Mouse (Mus musculus) forebrain, embryonic 16.5 days (tissue): ENCODE measurements at regions not wholly inside any gene's neighbourhood (a gene's known extent, or its start where the extent isn't known, plus 50 kb on each side); places are given as distances from the start of the nearest gene placed in this dataset.

Experiments
- ATAC-seq: fragments of 200-750 bp; cut with Nextera tagmentation; 2 replicates; pipeline ENCODE4 v1.8.0; 2017; ENCODE audit warnings: mild to moderate bottlenecking, moderate library complexity
- H3K27ac ChIP-seq: fragments of 300-500 bp; sonication (generic); 2 replicates; pipeline ENCODE4 v1.5.1; 2014; ENCODE audit warnings: low read length, control low read depth
- H3K27me3 ChIP-seq: fragments of 300-500 bp; sonication (generic); replicated peaks from 2 replicates; pipeline ENCODE4 v1.6.1; 2014; ENCODE audit warnings: low read length; ENCODE audit not compliant: control insufficient read depth, insufficient read depth
- H3K36me3 ChIP-seq: fragments of 300-500 bp; sonication (generic); 2 replicates; pipeline ENCODE4 v1.6.1; 2014; ENCODE audit not compliant: control insufficient read depth, insufficient read depth
- H3K4me1 ChIP-seq: fragments of 300-500 bp; sonication (generic); replicated peaks from 2 replicates; pipeline ENCODE4 v1.6.1; 2014; ENCODE audit warnings: low read length; ENCODE audit not compliant: control insufficient read depth, insufficient read depth
- H3K4me2 ChIP-seq: fragments of 300-500 bp; sonication (generic); 2 replicates; pipeline ENCODE4 v1.6.1; 2014; ENCODE audit warnings: mild to moderate bottlenecking, low read length, control low read depth
- H3K4me3 ChIP-seq: fragments of 300-500 bp; sonication (generic); replicated peaks from 2 replicates; pipeline ENCODE4 v1.5.1; 2014; ENCODE audit warnings: mild to moderate bottlenecking, low read length, control low read depth
- H3K9ac ChIP-seq: fragments of 300-500 bp; sonication (generic); replicated peaks from 2 replicates; pipeline ENCODE4 v1.6.1; 2014; ENCODE audit warnings: low read depth, low read length, control low read depth
- H3K9me3 ChIP-seq: fragments of 300-500 bp; sonication (generic); 2 replicates; pipeline ENCODE4 v1.6.1; 2016; ENCODE audit warnings: low read length; ENCODE audit not compliant: control insufficient read depth
- WGBS: fragments of 180-500 bp; shearing (Covaris S2); extraction: QIAGEN DNeasy Blood & Tissue Kit; methylation state at CpG from one replicate; pipeline ENCODE4 v1.1.7; 2014; 5-methylcytosine and 5-hydroxymethylcytosine counted together

GRCm38 (mm10) chr8:89541231-89541630 is 497.3 kb upstream of the Sall1 start:
- Histone ChIP-seq H3K27ac (no peak overlapping the region), H3K4me1 (no peaks in the 10 kb centered on the region), H3K9ac (no peak overlapping the region), H3K4me2 (no peak overlapping the region), H3K9me3 (no peaks in the 10 kb centered on the region), H3K4me3 (no peak overlapping the region), H3K36me3 (no peaks in the 10 kb centered on the region), H3K27me3 (no peaks in the 10 kb centered on the region)
- ATAC-seq, result no peak
- 33% methylated on average over 3 of the region's 3 CpGs for WGBS

GRCm38 (mm10) chr8:89534605-89535004 is 490.6 kb upstream of the Sall1 start:
- Histone ChIP-seq H3K27me3 (peaks cover 6% of the 10 kb centered on the region), H3K4me2 (no peak overlapping the region), H3K4me3 (no peak overlapping the region), H3K27ac (no peak overlapping the region), H3K4me1 (no peaks in the 10 kb centered on the region), H3K9me3 (no peaks in the 10 kb centered on the region), H3K36me3 (no peaks in the 10 kb centered on the region), H3K9ac (no peak overlapping the region)
- 81% methylated on average over 10 of the region's 10 CpGs for WGBS
- no peak for ATAC-seq

GRCm38 (mm10) chr8:89525041-89525440 is 481.1 kb upstream of the Sall1 start:
- H3K4me2 ChIP-seq, result no peak overlapping the region
- H3K4me1 ChIP-seq, result no peaks in the 10 kb centered on the region
- H3K9me3 ChIP-seq, result no peaks in the 10 kb centered on the region
- no peak overlapping the region for H3K9ac ChIP-seq
- 90% methylated on average over 6 of the region's 6 CpGs for WGBS
- ATAC-seq, result no peak
- peaks cover 11% of the 10 kb centered on the region; the same call in 1 of the 2 replicates for H3K27me3 ChIP-seq
- H3K4me3 ChIP-seq, result no peak overlapping the region
- H3K27ac ChIP-seq, result no peak overlapping the region
- no peaks in the 10 kb centered on the region for H3K36me3 ChIP-seq

- no peaks in the 10 kb centered on the region for H3K36me3 ChIP-seq
- H3K9ac ChIP-seq, result no peak overlapping the region
- no peaks in the 10 kb centered on the region for H3K4me1 ChIP-seq
- no peak overlapping the region for H3K27ac ChIP-seq
- WGBS, result 85% methylated on average over 3 of the region's 3 CpGs
- H3K27me3 ChIP-seq, result peaks cover 12% of the 10 kb centered on the region; the same call in 1 of the 2 replicates
- no peak overlapping the region for H3K4me2 ChIP-seq
- no peak overlapping the region for H3K4me3 ChIP-seq
- H3K9me3 ChIP-seq, result no peaks in the 10 kb centered on the region
- no peak for ATAC-seq
Measured at GRCm38 (mm10) chr8:89523336-89523735, 479.4 kb upstream of the Sall1 start.

GRCm38 (mm10) chr8:89516602-89517001 is 472.6 kb upstream of the Sall1 start:
- Histone ChIP-seq H3K4me2 (no peak overlapping the region), H3K9ac (no peak overlapping the region), H3K27ac (no peak overlapping the region), H3K4me1 (no peaks in the 10 kb centered on the region), H3K27me3 (peaks cover 14% of the 10 kb centered on the region; the same call in 1 of the 2 replicates), H3K9me3 (no peaks in the 10 kb centered on the region), H3K36me3 (no peaks in the 10 kb centered on the region), H3K4me3 (no peak overlapping the region)
- ATAC-seq, result no peak
- WGBS, result 36% methylated on average over 2 of the region's 2 CpGs

- Histone ChIP-seq H3K36me3 (no peaks in the 10 kb centered on the region), H3K27ac (no peak overlapping the region), H3K4me3 (no peak overlapping the region), H3K9me3 (no peaks in the 10 kb centered on the region), H3K4me2 (no peak overlapping the region), H3K4me1 (no peaks in the 10 kb centered on the region), H3K27me3 (peaks cover 18% of the 10 kb centered on the region; the same call in 1 of the 2 replicates), H3K9ac (no peak overlapping the region)
- peak; percentile 88 for ATAC-seq
- WGBS, result 54% methylated on average over 3 of the region's 3 CpGs
Measured at GRCm38 (mm10) chr8:89514270-89514669, 470.3 kb upstream of the Sall1 start.

- H3K27ac ChIP-seq, result no peak overlapping the region
- H3K4me2 ChIP-seq, result no peak overlapping the region
- no peak overlapping the region for H3K4me3 ChIP-seq
- no peak for ATAC-seq
- no peaks in the 10 kb centered on the region for H3K4me1 ChIP-seq
- peaks cover 18% of the 10 kb centered on the region for H3K27me3 ChIP-seq
- 49% methylated on average over 6 of the region's 6 CpGs for WGBS
- no peaks in the 10 kb centered on the region for H3K9me3 ChIP-seq
- no peak overlapping the region for H3K9ac ChIP-seq
- no peaks in the 10 kb centered on the region for H3K36me3 ChIP-seq
Measured at GRCm38 (mm10) chr8:89507639-89508038, 463.7 kb upstream of the Sall1 start.

GRCm38 (mm10) chr8:89503545-89504234 is 459.7 kb upstream of the Sall1 start:
- ATAC-seq, result no peak
- Histone ChIP-seq H3K4me1 (no peaks in the 10 kb centered on the region), H3K27ac (no peak overlapping the region), H3K36me3 (no peaks in the 10 kb centered on the region), H3K27me3 (peaks cover 13% of the 10 kb centered on the region; the same call in 1 of the 2 replicates), H3K4me3 (no peak overlapping the region), H3K4me2 (no peak overlapping the region), H3K9ac (no peak overlapping the region), H3K9me3 (no peaks in the 10 kb centered on the region)
- WGBS, result 57% methylated on average over 4 of the region's 4 CpGs

- no peak overlapping the region for H3K27ac ChIP-seq
- H3K4me2 ChIP-seq, result no peak overlapping the region
- no peak overlapping the region for H3K4me3 ChIP-seq
- H3K4me1 ChIP-seq, result no peaks in the 10 kb centered on the region
- H3K9me3 ChIP-seq, result no peaks in the 10 kb centered on the region
- WGBS, result 93% methylated on average over 6 of the region's 6 CpGs
- no peak for ATAC-seq
- no peaks in the 10 kb centered on the region for H3K36me3 ChIP-seq
- H3K27me3 ChIP-seq, result peaks cover 13% of the 10 kb centered on the region; the same call in 1 of the 2 replicates
- no peak overlapping the region for H3K9ac ChIP-seq
Measured at GRCm38 (mm10) chr8:89503030-89503429, 459.1 kb upstream of the Sall1 start.

- H3K4me3 ChIP-seq, result no peak overlapping the region
- no peak overlapping the region for H3K4me2 ChIP-seq
- no peak overlapping the region for H3K9ac ChIP-seq
- no peaks in the 10 kb centered on the region for H3K36me3 ChIP-seq
- no peak for ATAC-seq
- H3K4me1 ChIP-seq, result no peaks in the 10 kb centered on the region
- H3K27me3 ChIP-seq, result peaks cover 13% of the 10 kb centered on the region; the same call in 1 of the 2 replicates
- 89% methylated on average over 6 of the region's 6 CpGs for WGBS
- no peak overlapping the region for H3K27ac ChIP-seq
- no peaks in the 10 kb centered on the region for H3K9me3 ChIP-seq
Measured at GRCm38 (mm10) chr8:89501756-89502155, 457.8 kb upstream of the Sall1 start.
